Mouse (Mus musculus) E14TG2a.4 (cell line): Measurements from ENCODE around the gene Eef1a1.

Experiments used
- CTCF ChIP-seq: conservative IDR thresholded peaks from 2 replicates; pipeline ENCODE4 v1.5.1; 2014; ENCODE audit warnings: low read length
- NANOG ChIP-seq: IDR thresholded peaks from 2 replicates; pipeline ENCODE4 v1.6.1; 2014; ENCODE audit warnings: borderline replicate concordance, low read length, mixed read lengths

GRCm38 (mm10) chr9:78465725-78466124, 23.2 kb downstream of the Eef1a1 start:
- TF ChIP-seq CTCF (no peak), NANOG (no peak)
